Mouse (Mus musculus): ENCODE results near the gene Clstn1. TPM values are rescaled to one million over a fixed set of nuclear protein-coding genes. Genes with fewer than 3 reads are reported as not detected.

Gene Clstn1
- total RNA-seq (2021) = 10 to 100 TPM; 76.7 to 82.1 TPM
- long read RNA-seq, experiment 1, full-length matches to known transcripts = 15 of 32 reads
- long read RNA-seq, experiment 1, partial matches to known transcripts = 16 of 32 reads
- long read RNA-seq, experiment 1, other reads (novel, unspliced or antisense) = 1 of 32 reads
- long read RNA-seq, experiment 2, full-length matches to known transcripts = 20 of 37 reads
- long read RNA-seq, experiment 2, partial matches to known transcripts = 13 of 37 reads
- long read RNA-seq, experiment 2, other reads (novel, unspliced or antisense) = 4 of 37 reads

DNA sequence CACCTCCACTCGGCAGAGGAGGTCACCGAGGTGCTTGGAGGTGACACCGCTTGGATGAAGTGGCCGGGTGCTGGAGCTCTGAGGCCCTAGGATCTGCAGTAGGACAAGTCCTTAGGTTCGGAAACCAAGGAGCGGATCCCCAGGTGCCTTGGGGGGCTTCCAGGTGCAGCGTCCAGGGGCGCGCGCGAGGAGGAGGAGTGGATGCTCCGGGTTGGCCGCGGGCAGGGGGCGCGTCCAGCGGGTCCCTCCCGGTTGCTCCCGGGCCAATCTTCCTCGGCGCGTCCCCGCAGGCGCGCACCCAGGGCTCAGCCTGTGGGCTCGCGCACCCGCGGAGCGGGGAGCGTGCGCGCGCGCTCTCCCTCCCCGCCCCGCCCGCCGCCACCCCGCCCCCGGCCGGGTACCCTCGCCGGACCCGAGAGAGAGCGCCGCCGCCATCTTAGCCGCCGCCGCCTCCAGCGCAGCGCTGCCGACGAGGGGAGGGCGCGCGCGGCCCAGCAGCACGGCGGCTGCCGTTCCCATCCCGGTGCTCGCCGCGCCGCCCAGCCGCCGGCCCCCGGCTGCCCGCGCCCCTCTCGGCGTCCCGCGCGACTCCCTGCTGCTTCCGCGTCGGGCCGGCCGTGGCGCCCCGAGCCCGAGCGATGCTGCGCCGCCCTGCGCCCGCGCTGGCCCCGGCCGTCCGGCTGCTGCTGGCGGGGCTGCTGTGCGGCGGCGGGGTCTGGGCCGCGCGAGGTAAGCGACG is at the start of gene Clstn1:
Gene Clstn1 (plus strand): TSS at position 425 of the 739 bp plus-strand sequence.
- peak; percentile 80 for DNase-seq
- intact Hi-C loops (cut with DNase I) = loop anchor here (2.0 kb wide), 1 partner anchor 13 kb away; no protein-coding TSS in a partner anchor

DNA sequence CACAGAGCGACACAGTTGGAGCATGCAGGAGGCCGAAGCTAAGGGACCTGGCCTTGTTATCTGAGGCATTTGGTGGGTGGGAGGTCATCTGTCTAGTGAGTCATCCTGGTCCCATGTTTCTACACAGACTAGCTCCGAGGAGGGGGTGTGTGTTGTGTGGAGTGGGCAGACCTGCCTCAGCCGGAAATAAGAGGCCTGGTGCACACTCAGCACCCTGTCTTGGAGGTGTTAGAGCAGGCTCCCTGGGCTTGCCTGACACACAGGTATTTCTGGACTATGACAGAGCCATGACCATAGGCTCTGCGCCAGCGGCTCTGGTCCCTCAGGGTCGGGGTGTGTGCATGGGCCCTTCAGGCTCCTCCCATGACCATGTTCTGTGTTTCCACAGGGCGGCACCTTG is 46.8 kb upstream of the Clstn1 start:
- DNase-seq = peak; percentile 49 to 73
- intact Hi-C loops (cut with DNase I) = no loop called here

DNA sequence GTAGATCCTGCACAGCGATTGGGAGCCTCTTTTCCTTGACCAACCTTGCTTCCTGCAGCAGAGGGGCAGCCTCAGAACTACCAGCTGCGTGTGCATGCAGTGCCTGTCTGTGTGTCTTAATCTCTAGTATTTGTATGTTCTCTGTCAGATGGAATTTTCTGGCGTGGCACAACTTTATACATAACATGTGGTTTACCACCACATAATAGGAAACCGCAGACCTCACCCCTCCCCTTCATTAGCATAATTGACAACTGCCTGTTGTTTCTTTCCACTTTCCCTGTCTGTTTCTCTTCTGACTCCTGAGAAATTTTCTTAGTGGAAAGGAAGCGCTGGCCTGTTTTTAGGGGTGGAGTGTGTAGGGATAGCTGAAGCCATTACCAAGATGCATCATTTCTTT is 44.3 kb upstream of the Clstn1 start:
- intact Hi-C loops (cut with DNase I) = loop anchor here (2.0 to 5.0 kb wide), 5 partner anchors 35 to 395 kb away; partner anchors contain the start of genes Lzic, Nmnat1 and Rbp7
- no peak for DNase-seq

DNA sequence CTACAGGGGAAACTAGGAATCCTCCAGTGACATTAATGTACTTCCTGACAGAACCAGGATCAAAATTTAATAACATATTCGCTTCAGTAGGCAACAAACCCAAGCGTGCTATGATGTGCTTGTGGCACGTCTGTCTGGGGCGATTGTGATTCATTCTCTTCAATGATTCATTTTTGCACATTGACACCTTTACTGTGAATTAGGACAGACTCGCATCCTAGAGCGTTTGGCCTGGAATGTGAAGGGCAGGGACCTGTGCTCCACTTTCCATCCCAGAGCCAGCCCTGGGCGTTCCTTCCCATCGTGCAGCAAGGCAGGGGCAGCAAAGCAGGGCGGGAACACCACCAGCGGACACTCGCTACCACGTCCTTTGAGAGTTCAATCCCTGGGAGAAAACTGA is 43.8 kb upstream of the Clstn1 start:
- intact Hi-C loops (cut with DNase I) = loop anchor here (2.0 to 5.0 kb wide), 5 partner anchors 35 to 395 kb away; partner anchors contain the start of genes Lzic, Nmnat1 and Rbp7
- no peak for DNase-seq

DNA sequence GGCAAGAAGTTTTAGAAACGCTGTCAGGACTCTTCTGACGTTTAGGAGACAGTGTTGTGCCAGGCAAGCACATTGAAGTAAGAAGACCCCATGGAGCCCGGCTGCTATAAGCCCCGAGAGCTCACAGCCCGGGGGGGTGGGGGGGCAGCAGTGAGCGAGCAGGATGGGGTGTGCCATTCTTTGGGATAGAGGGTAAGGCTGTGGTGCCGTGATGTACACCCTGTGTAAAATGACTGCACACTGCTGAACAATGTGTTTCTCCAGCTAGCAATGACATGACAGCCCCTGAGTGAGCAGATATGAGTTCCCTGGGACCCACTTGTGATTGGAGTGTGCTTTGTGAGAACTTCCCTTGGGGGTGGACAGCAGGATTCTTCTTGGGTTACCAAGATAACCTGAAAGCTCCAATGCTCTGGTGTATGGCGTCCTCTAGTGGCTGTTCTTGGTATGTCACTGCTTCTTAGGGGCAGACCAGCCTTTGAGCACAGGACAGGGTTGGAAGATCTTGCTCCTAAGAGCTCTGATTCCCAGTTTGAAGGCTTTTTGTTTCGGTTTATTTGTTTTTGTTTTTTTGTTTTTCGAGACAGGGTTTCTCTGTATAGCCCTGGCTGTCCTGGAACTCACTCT is 43.2 kb upstream of the Clstn1 start:
- intact Hi-C loops (cut with DNase I) = loop anchor here (2.0 to 5.0 kb wide), 5 partner anchors 36 to 396 kb away; partner anchors contain the start of genes Lzic, Nmnat1 and Rbp7

DNA sequence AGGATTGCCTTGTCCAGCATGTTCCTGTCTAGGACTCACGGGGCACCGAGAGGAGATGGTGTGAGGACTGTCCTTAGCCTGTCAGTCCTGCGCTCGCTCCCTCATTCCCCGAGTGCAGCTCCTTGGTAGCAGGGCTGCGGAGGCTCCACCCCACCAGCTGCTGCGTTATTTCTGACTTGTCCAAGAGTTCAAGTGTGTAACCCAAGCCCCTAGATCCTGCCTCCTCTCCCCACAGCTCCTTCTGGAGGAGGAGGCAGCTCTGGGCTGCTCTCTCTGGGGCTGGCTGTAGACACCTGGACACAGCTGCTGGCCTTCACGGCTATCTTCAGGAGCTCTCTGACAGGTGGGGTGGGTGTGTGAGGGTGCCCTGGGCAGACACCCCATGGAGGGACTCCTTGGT is 41.4 kb upstream of the Clstn1 start:
- DNase-seq = no peak
- intact Hi-C loops (cut with DNase I) = loop anchor here (5.0 kb wide), 4 partner anchors 38 to 398 kb away; partner anchors contain the start of gene Rbp7

More for the DNA sequence above, 43.2 kb upstream of the Clstn1 start:
- peak; percentile 85 to 95 for DNase-seq

DNA sequence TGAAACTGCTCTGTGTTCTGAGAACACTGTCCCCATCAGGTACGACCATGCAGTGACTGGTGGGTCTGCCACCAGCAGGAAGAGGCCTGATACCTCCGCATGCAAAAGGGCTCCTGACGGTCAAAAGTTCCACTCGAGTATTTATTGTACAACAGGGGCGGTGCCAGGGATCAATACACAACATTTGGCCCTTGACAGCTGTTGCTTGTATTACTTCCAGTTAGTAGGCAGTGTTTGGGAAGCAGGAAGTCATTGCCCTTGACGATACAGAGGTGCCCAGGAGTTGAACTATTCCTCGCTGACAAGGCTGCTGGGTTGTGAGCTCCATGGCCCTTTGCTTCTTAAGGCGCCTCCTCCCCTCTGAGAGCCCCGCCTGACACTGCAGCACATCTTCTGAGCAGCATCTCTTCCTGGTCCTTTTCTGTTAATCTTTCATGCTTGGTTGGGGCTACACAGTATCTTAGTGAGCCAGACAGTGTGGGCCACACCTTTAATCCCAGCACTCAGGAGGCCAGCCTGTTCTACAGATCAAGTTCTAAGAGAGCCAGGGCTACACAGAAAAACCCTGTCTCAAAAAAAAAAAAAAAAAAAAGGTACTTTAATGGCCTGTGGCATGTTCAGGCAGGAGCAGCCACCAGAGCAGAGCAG is 39.3 kb upstream of the Clstn1 start:
- no peak for DNase-seq
- intact Hi-C loops (cut with DNase I) = no loop called here

DNA sequence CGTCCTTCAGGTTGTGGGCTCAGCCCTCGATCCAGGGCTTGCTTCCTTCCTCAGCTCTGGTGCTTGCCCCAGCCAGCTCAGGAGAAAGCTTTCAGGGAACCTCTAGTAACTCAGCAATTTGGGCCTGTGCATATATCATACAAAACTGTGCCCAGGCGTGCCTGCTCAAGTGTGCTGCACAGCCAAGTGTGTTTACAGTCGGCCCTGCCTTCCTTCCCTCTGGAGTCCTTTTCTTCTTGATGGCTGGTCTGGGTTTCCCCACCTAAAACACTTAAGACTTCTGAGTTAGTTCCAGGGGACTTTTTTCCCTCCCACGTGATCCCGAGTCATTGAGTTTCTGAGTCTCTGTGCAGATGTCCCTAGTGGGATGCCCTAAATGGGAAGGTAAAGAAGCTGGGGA is 38.7 kb upstream of the Clstn1 start:
- intact Hi-C loops (cut with DNase I) = no loop called here
- no peak for DNase-seq

DNA sequence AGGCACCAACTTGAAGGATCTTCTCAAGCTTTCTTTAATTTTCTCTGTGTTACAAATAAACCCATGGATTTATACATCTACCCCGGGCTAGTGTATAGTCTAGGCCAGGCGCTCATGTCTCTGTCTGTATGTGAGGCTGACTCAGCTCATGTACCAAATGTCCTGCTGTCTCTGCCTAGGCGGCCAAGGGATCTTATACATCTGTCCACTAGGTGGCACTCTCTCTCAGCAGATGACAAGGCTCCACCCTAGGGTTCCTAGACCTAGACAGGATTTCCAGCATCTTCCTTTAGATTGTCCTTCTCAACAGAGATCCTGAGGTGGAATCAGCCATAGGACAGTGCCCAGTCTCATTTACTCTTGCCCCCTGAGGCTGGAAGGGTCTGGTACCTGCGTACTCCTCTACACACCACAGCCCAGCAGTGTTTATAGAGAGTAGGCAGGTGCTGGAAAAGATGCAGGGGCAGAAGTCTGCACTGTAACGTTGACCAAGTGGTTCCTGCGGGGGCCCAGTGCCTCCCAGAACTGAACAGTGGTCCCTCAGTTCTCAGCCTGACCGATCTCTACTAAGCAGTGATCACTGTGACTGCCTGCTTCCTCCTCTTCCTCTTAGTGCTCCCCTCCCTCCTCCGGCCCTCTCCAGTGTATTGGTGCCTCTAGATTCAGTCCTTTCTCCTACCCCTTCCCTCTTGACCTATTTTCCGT is 36.9 kb upstream of the Clstn1 start:
- intact Hi-C loops (cut with DNase I) = loop anchor here (1.0 kb wide), 1 partner anchor 62 kb away; no protein-coding TSS in a partner anchor
- peak; percentile 74 to 87 for DNase-seq

DNA sequence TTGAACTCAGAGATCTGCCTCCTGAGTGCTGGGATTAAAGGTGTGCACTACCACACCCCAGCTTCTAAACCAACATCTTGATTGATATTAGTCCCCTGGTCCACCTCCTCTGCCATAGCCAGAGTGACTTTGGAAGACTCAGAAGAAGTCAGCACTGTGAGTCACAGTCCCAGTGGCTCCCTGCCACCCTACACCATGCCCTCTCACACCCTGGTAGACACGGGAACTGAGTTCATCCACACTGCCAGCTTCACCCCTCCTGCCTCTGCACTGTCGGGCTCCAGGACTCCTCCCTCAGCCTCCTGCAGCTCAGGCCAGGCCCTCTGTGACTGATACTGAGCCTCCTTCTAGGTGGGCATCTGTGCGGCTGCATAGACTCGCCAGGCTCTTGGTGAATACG is 35.4 kb upstream of the Clstn1 start:
- no peak for DNase-seq
- intact Hi-C loops (cut with DNase I) = no loop called here

DNA sequence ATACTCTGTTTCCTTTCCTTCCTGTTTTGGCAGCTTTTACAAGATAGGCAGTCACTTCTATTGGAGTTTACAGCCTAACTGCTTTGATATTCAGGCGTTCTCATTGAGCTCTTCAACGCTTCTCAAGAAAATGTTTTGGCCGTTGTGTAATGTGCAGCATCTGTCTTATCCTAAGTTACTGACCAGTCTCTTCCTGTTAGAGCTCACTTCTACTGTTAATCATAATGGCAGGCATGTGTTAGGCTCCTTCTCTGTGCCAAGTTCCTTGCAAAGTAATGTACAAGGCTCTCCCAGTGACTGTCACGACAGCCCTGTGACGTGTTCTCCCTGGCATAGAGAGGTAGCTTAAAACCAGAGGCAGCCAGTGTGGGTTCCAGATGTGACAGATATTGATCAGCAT is 34.6 kb upstream of the Clstn1 start:
- intact Hi-C loops (cut with DNase I) = loop anchor here (2.0 kb wide), 1 partner anchor 33 kb away; no protein-coding TSS in a partner anchor
- DNase-seq = no peak

DNA sequence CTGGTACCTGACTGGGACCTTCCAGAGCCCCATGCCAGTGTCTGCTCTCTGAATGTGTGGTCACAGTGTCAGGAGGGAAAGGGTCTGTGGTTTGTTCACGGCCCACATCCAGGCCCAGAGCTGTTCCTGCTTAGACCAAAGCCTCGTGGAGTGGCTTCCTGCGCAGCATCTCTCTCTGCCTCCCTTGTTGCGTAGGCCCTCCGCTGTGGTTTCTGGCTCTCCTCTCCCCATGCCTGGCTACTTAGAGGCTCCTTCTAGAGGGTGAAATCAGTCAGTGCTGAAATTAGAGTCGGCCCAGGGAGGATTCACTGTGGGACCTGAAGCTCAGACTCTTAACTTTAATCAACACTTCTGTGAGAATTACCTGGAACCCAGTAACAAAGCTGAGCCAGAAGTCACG is 32.4 kb upstream of the Clstn1 start:
- intact Hi-C loops (cut with DNase I) = loop anchor here (2.0 kb wide), 1 partner anchor 31 kb away; no protein-coding TSS in a partner anchor
- DNase-seq = no peak

DNA sequence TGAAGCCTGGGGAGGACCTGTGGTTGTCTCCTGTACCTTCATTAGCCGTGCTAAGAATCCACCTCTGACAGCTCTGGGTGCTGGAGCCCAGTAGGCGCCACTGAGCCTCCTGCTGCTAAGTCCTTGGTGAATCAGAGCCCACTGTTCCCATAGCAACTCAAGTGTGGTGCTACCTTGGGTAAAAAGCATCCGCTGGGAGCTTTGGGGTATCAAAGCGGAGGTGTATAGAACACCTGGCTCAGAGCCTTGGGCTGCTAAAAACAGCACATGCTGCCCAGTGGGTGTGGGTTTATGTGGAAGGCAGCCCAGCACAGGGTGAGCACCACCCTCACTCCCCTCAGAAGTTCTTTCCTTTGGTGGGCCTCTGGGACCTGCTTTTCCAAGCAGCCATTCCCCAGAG is 30.2 kb upstream of the Clstn1 start:
- DNase-seq = no peak
- intact Hi-C loops (cut with DNase I) = no loop called here

DNA sequence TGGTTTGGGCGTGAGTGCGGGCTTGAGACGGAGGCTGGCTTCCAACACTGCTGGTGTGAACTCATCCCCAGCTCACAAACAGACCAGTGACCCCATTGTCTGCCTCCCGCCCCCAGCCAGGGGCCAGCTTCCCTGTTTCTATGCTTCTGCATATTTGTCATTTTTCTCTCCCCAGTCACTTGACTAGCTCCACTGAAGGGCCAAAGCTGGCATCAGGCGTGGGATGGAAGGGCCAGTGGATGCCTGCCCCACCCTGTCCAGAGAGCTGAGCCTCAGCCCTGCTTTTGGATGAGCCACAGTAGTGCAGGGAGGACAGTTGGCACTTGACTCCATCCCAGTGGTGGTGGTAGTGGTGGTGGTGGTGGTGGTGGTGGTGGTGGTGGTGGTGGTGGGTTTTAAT is 28.4 kb upstream of the Clstn1 start:
- intact Hi-C loops (cut with DNase I) = no loop called here
- no peak for DNase-seq

DNA sequence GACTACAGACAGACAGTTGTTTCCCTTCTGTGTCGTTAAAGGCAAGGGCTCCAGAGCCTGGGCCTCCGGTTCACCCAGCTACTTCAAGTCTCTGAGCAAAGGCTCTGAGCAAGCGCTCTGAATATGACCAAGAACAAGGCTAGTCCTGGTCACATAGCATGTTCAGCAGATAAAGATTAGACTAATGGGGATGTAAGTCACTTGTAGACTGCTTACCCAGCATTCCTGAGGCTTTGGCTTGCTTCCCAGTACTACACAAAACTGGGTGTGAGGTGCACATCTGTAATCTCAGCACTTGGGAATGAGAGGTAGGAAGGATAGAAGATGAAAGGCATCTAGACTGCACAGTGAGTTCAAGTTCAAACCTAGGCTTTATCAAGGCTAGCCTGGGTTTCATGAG is 27.9 kb upstream of the Clstn1 start:
- DNase-seq = no peak
- intact Hi-C loops (cut with DNase I) = no loop called here

DNA sequence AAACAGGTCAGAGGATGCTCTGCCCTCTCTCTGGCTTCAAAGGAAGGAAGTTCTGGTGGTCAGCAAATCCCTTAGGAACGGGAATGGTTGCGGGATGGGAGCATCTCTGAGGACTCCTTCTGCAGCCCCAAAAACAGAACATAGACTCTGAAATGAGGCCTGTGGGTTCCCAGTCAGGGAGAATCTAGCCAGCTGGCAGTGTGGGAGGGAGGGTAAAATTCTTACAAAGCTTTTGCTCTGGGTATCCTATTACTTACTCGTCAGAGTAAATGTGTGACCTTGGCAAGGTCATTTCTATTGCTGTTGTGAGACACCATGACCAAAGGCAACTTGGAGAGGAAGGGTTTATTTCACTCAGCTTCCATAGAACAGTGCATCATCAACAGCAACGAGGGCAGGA is 24.9 kb upstream of the Clstn1 start:
- no peak for DNase-seq
- intact Hi-C loops (cut with DNase I) = no loop called here

DNA sequence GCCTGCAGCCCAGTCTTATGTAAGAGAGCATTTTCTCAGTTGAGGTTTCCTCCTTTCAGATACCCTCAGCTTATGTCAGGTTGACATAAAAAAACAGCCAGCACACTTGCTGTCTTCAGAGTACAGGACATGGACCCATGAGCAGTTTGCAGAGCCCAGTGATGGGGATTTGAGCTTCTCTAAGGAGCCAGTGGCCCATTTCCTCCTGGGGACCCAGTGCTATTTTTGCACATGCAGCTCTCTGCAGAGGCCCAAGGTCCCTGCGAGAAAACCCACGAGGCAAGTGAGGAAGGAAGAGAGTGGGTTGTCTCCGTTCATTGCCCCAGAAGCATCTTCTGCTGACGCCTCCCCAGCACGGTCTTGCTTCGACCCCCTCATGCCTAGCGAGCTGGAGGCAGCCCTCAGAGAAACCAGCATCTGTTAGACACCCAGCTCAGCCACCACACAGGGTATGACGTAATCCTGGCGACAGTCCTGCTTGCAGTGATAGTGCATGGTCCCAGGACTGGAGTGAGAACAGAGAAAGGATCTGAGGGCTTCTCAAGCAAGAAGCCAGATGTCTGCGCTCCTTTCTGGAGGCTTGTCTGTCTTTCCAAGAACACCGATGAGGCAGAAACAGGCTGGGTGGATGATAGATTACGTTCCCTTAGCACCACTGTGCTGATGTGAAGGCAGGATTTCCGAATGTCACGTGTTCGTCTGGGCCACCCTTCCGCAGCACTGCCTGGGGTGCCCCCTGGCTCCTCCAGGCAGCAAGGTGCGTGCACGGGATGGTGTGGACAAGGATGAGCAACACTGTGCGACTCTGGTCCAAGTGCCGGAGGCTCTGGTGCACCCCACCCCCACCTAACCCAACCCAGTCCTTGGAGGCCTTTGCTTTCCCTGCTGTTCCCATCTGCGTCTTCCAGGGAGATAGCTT is 24.0 kb upstream of the Clstn1 start:
- intact Hi-C loops (cut with DNase I) = no loop called here
- peak; percentile 75 to 78 for DNase-seq

DNA sequence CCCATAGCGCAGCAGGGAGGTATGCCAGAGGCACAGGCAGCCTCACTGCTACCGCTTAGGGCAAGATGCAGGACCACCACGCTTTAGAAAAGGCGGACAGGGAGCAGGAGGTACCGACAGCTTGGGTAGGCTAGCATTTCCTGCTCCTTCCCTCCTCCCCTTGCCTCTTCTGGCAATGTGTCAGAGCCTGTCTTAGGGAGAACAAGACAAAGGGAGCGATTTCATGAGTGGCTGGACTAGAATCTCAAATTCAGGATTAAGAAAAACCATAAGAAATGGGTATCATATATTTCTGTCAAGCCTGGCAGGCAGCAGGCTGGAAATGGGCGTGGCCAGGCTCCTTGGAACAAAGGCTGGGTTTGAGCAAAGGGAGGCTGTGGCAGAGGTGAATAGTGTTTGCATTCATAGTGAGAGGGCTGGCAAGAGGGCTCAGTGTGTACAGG is 23.3 kb upstream of the Clstn1 start:
- intact Hi-C loops (cut with DNase I) = no loop called here
- DNase-seq = peak; percentile 21 to 61

DNA sequence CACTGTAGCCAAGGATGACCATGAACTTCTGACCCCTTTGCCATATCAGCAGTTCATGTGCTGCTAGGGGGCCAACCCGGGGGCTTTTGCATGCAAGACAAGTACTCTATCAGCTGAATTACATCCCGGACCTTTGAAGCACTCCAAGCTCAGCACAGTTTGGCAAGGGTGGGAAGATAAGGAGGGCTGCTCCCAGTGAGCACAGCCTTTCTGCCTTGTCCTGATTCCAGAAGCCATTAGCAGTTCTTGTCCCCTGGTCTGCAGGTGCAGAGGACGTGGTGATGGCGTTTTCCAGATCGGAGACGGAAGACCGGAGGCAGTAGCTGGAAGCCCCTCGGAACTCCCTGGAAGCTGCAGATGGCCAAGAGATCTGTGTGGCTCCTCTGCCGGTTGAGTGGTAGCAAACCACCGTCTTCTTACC is 22.3 kb upstream of the Clstn1 start:
- no peak for DNase-seq
- intact Hi-C loops (cut with DNase I) = no loop called here

Measured in heart, postnatal 14 days (tissue).